Mouse (Mus musculus) liver, embryonic 12.5 days (tissue): ENCODE measurements around the gene March2. TPM values are rescaled to one million over a fixed set of nuclear protein-coding genes. Genes with fewer than 3 reads are reported as not detected.

Source experiments
- ATAC-seq: fragments of 200-750 bp; cut with Nextera tagmentation; 2 replicates; pipeline ENCODE4 v1.8.0; 2017; ENCODE audit warnings: moderate number of reproducible peaks, mild to moderate bottlenecking, moderate library complexity
- H3K27ac ChIP-seq: fragments of 300-500 bp; sonication (generic); 2 replicates; pipeline ENCODE4 v1.5.1; 2016; ENCODE audit warnings: mild to moderate bottlenecking
- H3K27me3 ChIP-seq: fragments of 300-500 bp; sonication (generic); replicated peaks from 2 replicates; pipeline ENCODE4 v1.6.1; 2016; ENCODE audit warnings: mild to moderate bottlenecking, moderate library complexity
- H3K36me3 ChIP-seq: fragments of 300-500 bp; sonication (generic); 2 replicates; pipeline ENCODE4 v1.6.1; 2016; ENCODE audit warnings: mild to moderate bottlenecking, moderate library complexity
- H3K4me1 ChIP-seq: fragments of 300-500 bp; sonication (generic); 2 replicates; pipeline ENCODE4 v1.6.1; 2016
- H3K4me2 ChIP-seq: fragments of 300-500 bp; sonication (generic); 2 replicates; pipeline ENCODE4 v1.6.1; 2016; ENCODE audit warnings: mild to moderate bottlenecking, moderate library complexity
- H3K4me3 ChIP-seq: fragments of 300-500 bp; sonication (generic); 2 replicates; pipeline ENCODE4 v1.5.1; 2016; ENCODE audit warnings: mild to moderate bottlenecking, moderate library complexity
- H3K9ac ChIP-seq: fragments of 300-500 bp; sonication (generic); 2 replicates; pipeline ENCODE4 v1.6.1; 2016; ENCODE audit warnings: mild to moderate bottlenecking, moderate library complexity
- H3K9me3 ChIP-seq: fragments of 300-500 bp; sonication (generic); replicated peaks from 2 replicates; pipeline ENCODE4 v1.6.1; 2016; ENCODE audit warnings: mild to moderate bottlenecking, moderate library complexity
- WGBS: fragments of 180-500 bp; shearing (Covaris S2); methylation state at CpG from one replicate; pipeline ENCODE4 v1.1.7; 2016; ENCODE audit not compliant: insufficient replicate concordance; 5-methylcytosine and 5-hydroxymethylcytosine counted together
- polyA plus RNA-seq: library from polyadenylated mRNA; unstranded; fragments of >200 nt; fragmentation: Nextera tagmentation; extraction: Ambion mirVana; gene quantifications from 2 replicates; pipeline ENCODE4 v1.2.1, GENCODE M21; 2016

The March2 gene
- polyA plus RNA-seq, 1 experiment from 2014 or later: 196 TPM

- Histone ChIP-seq H3K4me3 (peak overlapping the region; percentile 60), H3K27me3 (no peaks in the 10 kb centered on the region), H3K4me1 (peaks cover 81% of the 10 kb centered on the region), H3K9ac (peak overlapping the region; percentile 75), H3K27ac (peak overlapping the region; percentile 96), H3K9me3 (peaks cover 9% of the 10 kb centered on the region), H3K36me3 (peaks cover 56% of the 10 kb centered on the region), H3K4me2 (peak overlapping the region; percentile 73)
- ATAC-seq: peak; percentile 66
- WGBS: 28% methylated on average over 1 of the region's 1 CpGs
Observed at GRCm38 (mm10) chr17:33714779-33715178, 3.7 kb downstream of the March2 start.

- H3K36me3 ChIP-seq: peaks cover 71% of the 10 kb centered on the region
- H3K9ac ChIP-seq: peak overlapping the region; percentile 75
- WGBS: 19% methylated on average over 5 of the region's 5 CpGs
- H3K4me2 ChIP-seq: peak overlapping the region; percentile 73
- no peaks in the 10 kb centered on the region for H3K27me3 ChIP-seq
- peak overlapping the region; percentile 60 for H3K4me3 ChIP-seq
- H3K9me3 ChIP-seq: peaks cover 9% of the 10 kb centered on the region
- H3K27ac ChIP-seq: peak overlapping the region; percentile 96
- ATAC-seq: peak; percentile 92
- peaks cover 73% of the 10 kb centered on the region for H3K4me1 ChIP-seq
Observed at GRCm38 (mm10) chr17:33713271-33713670, 5.2 kb downstream of the March2 start.

GRCm38 (mm10) chr17:33709834-33710233 lies 8.6 kb downstream of the March2 start:
- H3K9ac ChIP-seq: no peak overlapping the region
- no peak for ATAC-seq
- H3K27ac ChIP-seq: peak overlapping the region; percentile 96
- H3K27me3 ChIP-seq: no peaks in the 10 kb centered on the region
- H3K4me1 ChIP-seq: peaks cover 43% of the 10 kb centered on the region
- H3K4me2 ChIP-seq: no peak overlapping the region; the same call in 1 of the 2 replicates
- peaks cover 85% of the 10 kb centered on the region for H3K36me3 ChIP-seq
- WGBS: 69% methylated on average over 3 of the region's 3 CpGs
- H3K9me3 ChIP-seq: peaks cover 9% of the 10 kb centered on the region
- H3K4me3 ChIP-seq: no peak overlapping the region

- Histone ChIP-seq H3K9ac (no peak overlapping the region), H3K9me3 (no peaks in the 10 kb centered on the region), H3K27ac (no peak overlapping the region), H3K4me2 (no peak overlapping the region), H3K4me1 (no peaks in the 10 kb centered on the region; the same call in 1 of the 2 replicates), H3K4me3 (no peak overlapping the region), H3K27me3 (no peaks in the 10 kb centered on the region), H3K36me3 (peaks cover 99% of the 10 kb centered on the region)
- ATAC-seq: no peak
- WGBS: 90% methylated on average over 9 of the region's 9 CpGs
Observed at GRCm38 (mm10) chr17:33703091-33703490, 15.4 kb downstream of the March2 start.

- peaks cover 99% of the 10 kb centered on the region for H3K36me3 ChIP-seq
- no peaks in the 10 kb centered on the region for H3K9me3 ChIP-seq
- no peaks in the 10 kb centered on the region; the same call in 1 of the 2 replicates for H3K4me1 ChIP-seq
- no peak for ATAC-seq
- no peaks in the 10 kb centered on the region for H3K27me3 ChIP-seq
- no peak overlapping the region for H3K4me2 ChIP-seq
- no peak overlapping the region for H3K9ac ChIP-seq
- H3K4me3 ChIP-seq: no peak overlapping the region
- 75% methylated on average over 1 of the region's 1 CpGs for WGBS
- no peak overlapping the region for H3K27ac ChIP-seq
Observed at GRCm38 (mm10) chr17:33702178-33702577, 16.3 kb downstream of the March2 start.

- no peak overlapping the region for H3K4me2 ChIP-seq
- peaks cover 100% of the 10 kb centered on the region for H3K36me3 ChIP-seq
- ATAC-seq: no peak
- no peak overlapping the region for H3K4me3 ChIP-seq
- WGBS: 93% methylated on average over 1 of the region's 1 CpGs
- H3K27ac ChIP-seq: no peak overlapping the region
- no peaks in the 10 kb centered on the region for H3K27me3 ChIP-seq
- no peaks in the 10 kb centered on the region for H3K4me1 ChIP-seq
- no peak overlapping the region for H3K9ac ChIP-seq
- H3K9me3 ChIP-seq: no peaks in the 10 kb centered on the region
Observed at GRCm38 (mm10) chr17:33695471-33695870, 23.0 kb downstream of the March2 start.

GRCm38 (mm10) chr17:33686760-33687159 lies 31.7 kb downstream of the March2 start, which contains the start of gene Hnrnpm:
Gene Hnrnpm, minus strand, starts transcription at chr17:33686860.
- Histone ChIP-seq H3K4me1 (peaks cover 34% of the 10 kb centered on the region), H3K9ac (peak within 1 kb of the TSS; percentile 96; the same call in 1 of the 2 replicates), H3K27me3 (no peaks in the 10 kb centered on the region), H3K4me2 (peak within 1 kb of the TSS; percentile 81), H3K36me3 (peaks cover 74% of the 10 kb centered on the region), H3K9me3 (no peaks in the 10 kb centered on the region), H3K27ac (peak within 1 kb of the TSS; percentile 90), H3K4me3 (peak within 1 kb of the TSS; percentile 81)
- 74% methylated on average over 1 of the region's 1 CpGs for WGBS
- no peak for ATAC-seq

- peak overlapping the region; percentile 96 for H3K9ac ChIP-seq
- under 1% methylated on average over 42 of the region's 42 CpGs for WGBS
- H3K36me3 ChIP-seq: peaks cover 64% of the 10 kb centered on the region
Observed at GRCm38 (mm10) chr17:33685249-33685653, 33.2 kb downstream of the March2 start.

GRCm38 (mm10) chr17:33684671-33685231 lies 33.7 kb downstream of the March2 start:
- peaks cover 59% of the 10 kb centered on the region for H3K36me3 ChIP-seq
- WGBS: under 1% methylated on average over 44 of the region's 44 CpGs
- ATAC-seq: peak; percentile 72

More at GRCm38 (mm10) chr17:33685249-33685653, 33.2 kb downstream of the March2 start:
- peak overlapping the region; percentile 90 for H3K27ac ChIP-seq
- peak overlapping the region; percentile 81 for H3K4me3 ChIP-seq
- H3K27me3 ChIP-seq: no peaks in the 10 kb centered on the region
- no peaks in the 10 kb centered on the region for H3K9me3 ChIP-seq
- peaks cover 48% of the 10 kb centered on the region for H3K4me1 ChIP-seq
- peak; percentile 95 for ATAC-seq
- peak overlapping the region; percentile 81 for H3K4me2 ChIP-seq

GRCm38 (mm10) chr17:33681767-33682166 lies 36.7 kb downstream of the March2 start:
- peak overlapping the region; percentile 81 for H3K4me2 ChIP-seq
- ATAC-seq: no peak
- H3K27me3 ChIP-seq: no peaks in the 10 kb centered on the region
- peaks cover 53% of the 10 kb centered on the region for H3K36me3 ChIP-seq
- no peaks in the 10 kb centered on the region for H3K9me3 ChIP-seq
- no peak overlapping the region for H3K27ac ChIP-seq
- H3K4me3 ChIP-seq: no peak overlapping the region
- no peak overlapping the region for H3K9ac ChIP-seq
- peaks cover 72% of the 10 kb centered on the region for H3K4me1 ChIP-seq

More at GRCm38 (mm10) chr17:33684671-33685231, 33.7 kb downstream of the March2 start:
- H3K27me3 ChIP-seq: no peaks in the 10 kb centered on the region
- no peaks in the 10 kb centered on the region for H3K9me3 ChIP-seq
- peak overlapping the region; percentile 90 for H3K27ac ChIP-seq
- peak overlapping the region; percentile 81 for H3K4me3 ChIP-seq
- peak overlapping the region; percentile 96 for H3K9ac ChIP-seq
- H3K4me1 ChIP-seq: peaks cover 51% of the 10 kb centered on the region
- H3K4me2 ChIP-seq: peak overlapping the region; percentile 81

GRCm38 (mm10) chr17:33678771-33679170 lies 39.7 kb downstream of the March2 start:
- H3K4me3 ChIP-seq: no peak overlapping the region
- H3K27me3 ChIP-seq: no peaks in the 10 kb centered on the region
- ATAC-seq: no peak
- H3K4me2 ChIP-seq: no peak overlapping the region
- no peak overlapping the region for H3K27ac ChIP-seq
- no peak overlapping the region for H3K9ac ChIP-seq
- H3K36me3 ChIP-seq: peaks cover 66% of the 10 kb centered on the region
- no peaks in the 10 kb centered on the region for H3K9me3 ChIP-seq
- peaks cover 64% of the 10 kb centered on the region for H3K4me1 ChIP-seq

- 87% methylated on average over 2 of the region's 2 CpGs for WGBS
- no peak overlapping the region for H3K4me2 ChIP-seq
- H3K27ac ChIP-seq: no peak overlapping the region
- peaks cover 62% of the 10 kb centered on the region for H3K36me3 ChIP-seq
- no peak overlapping the region for H3K4me3 ChIP-seq
- peaks cover 54% of the 10 kb centered on the region for H3K4me1 ChIP-seq
- H3K27me3 ChIP-seq: no peaks in the 10 kb centered on the region
- H3K9me3 ChIP-seq: no peaks in the 10 kb centered on the region
- no peak for ATAC-seq
- H3K9ac ChIP-seq: no peak overlapping the region
Observed at GRCm38 (mm10) chr17:33676086-33676485, 42.4 kb downstream of the March2 start.

GRCm38 (mm10) chr17:33675452-33675851 lies 43.0 kb downstream of the March2 start:
- no peak overlapping the region for H3K9ac ChIP-seq
- no peaks in the 10 kb centered on the region for H3K27me3 ChIP-seq
- no peaks in the 10 kb centered on the region for H3K9me3 ChIP-seq
- ATAC-seq: no peak
- peaks cover 54% of the 10 kb centered on the region for H3K4me1 ChIP-seq
- no peak overlapping the region for H3K4me3 ChIP-seq
- no peak overlapping the region for H3K4me2 ChIP-seq
- H3K27ac ChIP-seq: no peak overlapping the region
- H3K36me3 ChIP-seq: peaks cover 61% of the 10 kb centered on the region
